Mouse (Mus musculus) right cerebral cortex, postnatal 14 days (tissue): ENCODE data around the gene BC005537.
"Not testable (repeated sequence)": the region's sequence is repeated elsewhere in the genome, so short reads cannot be mapped to it uniquely, and the experiment has no call there.

Experiments used
- DNase-seq: peaks from one replicate; pipeline ENCODE4 v3.0.0; 2022

The BC005537 gene

DNA sequence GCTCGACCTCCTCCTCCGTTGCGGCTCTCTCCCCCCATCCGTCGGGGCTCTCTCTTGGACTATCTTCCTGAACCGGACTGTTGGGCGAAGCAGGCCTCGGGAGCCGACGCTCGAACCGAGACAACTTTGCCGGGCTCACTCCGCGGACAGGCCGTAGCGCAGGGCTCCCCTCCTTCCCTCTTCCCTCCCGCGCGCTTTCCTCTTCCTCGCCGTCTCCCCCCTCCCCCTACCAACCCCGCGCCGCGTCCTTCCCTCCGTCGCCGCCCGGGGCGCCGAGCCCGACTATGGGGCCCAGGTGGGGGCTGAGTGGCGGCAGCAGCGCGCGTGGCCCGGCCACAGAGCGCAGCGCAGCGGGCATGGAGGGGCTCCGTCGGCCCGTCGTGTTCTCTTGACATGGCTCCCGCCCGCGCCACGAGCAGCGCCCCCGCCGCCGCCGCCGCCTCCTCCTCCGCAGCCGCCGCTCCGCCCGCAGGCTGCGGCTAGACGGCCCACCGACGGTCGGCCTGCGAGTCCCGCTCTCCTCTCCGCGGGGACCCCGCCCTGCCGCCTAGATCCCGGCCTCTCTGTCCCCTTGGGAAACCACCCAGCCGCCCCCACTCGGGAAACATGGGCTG lies at the start of gene BC005537:
BC005537 (plus strand) TSS at position 350 of the 614 bp plus-strand sequence.
- DNase-seq = peak; percentile 63

DNA sequence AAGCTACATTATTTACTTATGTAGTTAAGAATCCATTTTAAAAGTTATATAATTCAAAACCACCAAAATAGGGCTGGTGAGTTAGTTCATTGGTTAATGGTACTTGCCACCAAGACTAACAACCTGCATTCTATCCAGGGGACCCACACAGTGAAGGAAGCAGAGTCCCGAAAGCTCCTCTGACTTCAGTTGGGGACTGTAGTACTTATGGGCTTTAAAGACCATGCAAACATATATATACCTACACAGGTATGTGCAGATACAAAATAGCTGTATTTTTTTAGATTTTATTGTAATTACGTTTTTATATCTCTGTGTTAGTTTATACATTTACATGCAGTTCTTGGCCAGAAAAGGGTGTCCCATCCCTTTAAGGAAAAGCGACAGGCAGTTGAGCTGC lies 44.7 kb upstream of the BC005537 start:
- DNase-seq = no peak

DNA sequence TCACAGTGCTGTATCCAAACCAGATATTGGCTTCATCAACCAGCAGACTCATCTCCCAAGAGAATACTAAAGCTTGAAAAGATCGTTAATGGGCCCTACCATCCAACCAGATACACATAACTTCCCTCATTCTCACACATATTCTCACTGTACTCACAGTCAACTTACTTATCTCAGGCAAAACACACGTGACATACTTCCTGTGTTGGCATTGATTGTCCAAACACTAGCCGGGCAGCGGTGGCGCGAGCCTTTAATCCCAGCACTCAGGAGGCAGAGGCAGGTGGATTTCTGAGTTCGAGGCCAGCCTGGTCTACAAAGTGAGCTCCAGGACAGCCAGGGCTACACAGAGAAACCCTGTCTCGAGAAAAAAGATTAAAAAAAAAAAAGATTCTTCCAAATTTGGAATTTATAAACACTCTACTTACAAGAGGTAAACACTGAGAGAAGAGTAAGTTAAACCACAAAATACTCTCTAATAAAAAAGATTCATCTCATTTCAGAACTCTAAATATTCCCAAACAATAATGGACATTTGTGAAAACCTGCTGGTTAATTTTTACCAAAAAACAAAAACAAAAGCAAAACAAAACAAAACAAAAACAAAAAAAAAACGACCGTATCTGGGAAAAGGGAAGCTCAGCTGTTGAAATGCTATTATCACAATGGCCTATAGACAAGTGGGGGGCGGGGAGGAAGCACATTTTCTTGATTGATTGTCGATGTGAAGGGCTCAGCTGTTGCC lies 43.5 kb upstream of the BC005537 start:
- DNase-seq = no peak

DNA sequence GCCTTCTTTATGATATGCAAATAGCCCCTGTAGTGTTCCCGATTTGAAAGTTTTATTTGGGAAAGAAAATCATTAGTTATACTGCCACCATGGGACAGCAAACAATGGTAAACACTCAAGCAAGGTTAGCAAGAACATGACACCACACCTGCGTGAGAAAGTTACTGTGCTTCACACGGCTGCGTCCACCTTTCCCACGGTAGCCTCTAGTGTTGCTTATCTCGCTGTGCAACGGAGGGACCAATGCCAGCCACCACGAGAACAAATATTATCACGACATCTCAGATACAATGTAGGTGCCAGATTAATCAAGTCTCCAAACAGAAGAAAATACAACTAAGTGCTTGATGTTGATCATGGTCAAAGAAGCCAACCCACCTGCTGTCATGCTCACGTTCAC lies 42.0 kb upstream of the BC005537 start:
- no peak for DNase-seq

DNA sequence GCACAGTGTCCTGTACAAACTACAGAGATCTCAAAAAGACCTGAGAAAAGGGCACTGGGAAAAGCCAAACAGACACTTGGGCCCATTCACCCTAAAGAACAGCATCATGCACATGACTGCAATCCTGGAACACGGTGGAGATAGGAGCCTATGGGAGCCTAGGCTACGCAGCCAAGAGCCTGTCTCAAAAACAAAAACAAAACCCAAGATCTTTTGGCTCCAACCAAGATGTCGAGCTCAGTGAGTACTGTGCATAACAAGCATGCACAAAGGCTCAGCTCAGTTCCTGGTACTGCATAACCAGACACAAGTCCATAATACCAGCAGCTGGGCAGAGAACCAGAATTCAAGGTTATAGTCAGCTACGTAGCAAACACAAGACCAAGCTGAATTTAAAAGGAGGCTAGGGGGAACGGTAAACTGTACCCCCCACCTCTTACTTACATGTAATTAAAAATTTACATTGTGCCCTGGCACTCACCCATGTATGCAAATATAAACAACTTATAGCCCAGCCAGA lies 41.0 kb upstream of the BC005537 start:
- DNase-seq = no peak

DNA sequence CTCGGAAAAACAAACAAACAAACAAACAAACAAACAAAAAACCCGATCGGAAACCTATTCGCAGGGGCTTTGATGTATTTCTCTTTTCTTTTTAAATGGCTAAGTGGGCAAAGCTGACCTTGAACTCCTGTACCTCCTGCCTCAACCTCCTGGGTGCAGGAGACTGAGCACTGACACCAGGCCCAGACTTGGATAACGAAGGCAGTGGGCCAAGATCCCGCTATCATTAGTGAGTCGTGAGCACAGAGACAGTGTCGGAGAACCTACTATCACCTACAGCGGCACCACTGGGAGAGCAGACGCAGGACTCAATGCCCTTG lies 40.4 kb upstream of the BC005537 start:
- no peak for DNase-seq

DNA sequence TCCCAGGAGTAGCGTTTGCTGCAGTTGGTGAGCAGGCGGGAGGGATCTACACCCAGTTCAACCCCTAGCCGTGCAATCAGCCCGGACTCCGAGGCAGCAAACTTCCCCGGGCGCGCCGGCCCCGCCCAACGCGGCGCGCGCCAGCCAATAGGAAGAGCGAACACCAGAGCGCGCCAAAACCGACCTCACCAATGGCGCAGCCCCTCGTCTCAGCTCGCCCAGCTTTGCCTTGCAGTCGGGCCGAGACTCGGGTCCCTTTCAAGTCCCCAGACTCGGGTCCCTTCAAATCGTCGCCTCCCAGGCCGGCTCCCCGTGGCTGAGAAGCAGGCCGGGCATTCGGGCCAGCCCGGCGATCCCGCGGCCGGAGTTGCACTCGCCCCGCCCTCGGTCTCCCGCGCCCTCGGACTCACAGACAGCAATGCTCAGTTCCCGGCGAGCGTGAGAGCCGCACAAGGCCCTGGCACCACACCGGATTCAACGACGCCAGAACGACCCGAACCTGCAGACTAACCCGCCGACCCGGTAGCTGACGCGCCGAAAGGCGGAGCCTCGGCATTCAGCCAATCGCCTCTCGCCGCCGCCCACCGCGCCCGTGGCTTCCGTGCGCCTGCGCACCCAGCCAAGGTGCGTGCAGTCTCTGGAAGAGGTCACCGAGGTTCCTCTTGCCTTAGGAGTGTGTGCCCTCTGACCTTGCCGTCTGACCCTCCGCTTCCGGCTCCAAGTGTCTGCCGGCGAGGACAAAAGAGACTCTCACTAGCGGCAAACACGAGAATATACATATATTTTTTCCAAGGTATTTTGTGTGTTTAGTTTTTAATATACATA lies 39.8 kb upstream of the BC005537 start, which contains the start of gene Gmnn:
Gmnn (minus strand) TSS at position 521 of the 825 bp plus-strand sequence.
- peak; percentile 83 for DNase-seq

DNA sequence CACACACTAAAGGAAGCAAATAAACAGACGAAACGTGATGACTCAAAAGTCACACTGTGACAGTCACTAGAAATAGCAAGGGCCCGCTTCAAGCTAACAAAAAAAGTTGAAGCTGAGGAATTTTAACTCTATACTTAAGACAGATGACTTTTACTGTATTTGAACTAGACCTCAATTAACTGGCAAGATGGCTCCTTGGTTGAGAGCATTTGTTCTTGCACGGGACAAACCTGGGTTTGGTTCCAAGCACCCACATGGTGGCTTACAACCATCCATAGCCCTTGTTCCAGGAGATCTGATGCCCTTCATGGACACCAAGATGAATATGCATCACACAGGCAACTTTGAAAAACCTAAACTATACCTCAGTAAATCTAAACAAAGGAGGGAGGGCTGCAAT lies 39.2 kb upstream of the BC005537 start:
- DNase-seq = no peak

DNA sequence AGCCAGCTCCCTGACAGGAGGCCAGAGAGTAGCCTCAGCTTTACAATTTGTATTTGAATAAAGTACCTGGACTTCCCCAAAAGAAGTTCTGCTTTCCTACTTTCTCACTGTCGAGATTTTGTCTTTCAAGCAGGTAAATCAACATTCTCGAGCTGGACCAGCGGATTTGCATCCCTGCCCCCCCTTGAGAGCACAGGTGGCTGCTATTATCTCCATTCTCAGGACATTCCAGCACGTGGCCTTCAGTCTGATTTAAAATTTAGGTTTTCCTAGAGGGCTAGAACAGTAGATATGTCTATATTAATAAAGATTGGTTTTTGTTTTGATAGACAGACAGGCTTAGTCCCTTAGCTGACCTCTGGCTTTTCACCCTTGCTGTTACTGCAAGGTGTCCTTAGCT lies 33.6 kb upstream of the BC005537 start:
- DNase-seq = not testable (repeated sequence)

DNA sequence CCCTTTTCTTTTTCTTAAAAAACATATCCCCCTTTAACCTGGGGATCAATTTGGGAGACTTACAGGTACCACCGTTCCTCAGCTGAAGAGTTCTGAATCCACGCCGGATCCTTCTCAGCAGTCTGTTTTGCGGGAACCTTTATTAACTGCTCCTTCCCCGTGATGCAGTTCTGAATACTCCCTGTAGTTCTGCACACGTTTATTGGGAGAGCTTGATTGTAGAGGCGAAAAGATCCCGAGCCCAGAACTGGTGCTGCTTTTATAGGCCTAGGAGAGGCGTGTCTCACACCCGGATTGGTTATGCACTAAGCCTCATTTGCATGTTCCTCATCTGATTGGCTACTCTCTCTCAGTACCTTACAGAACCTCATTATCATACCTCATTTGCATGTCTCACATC lies 30.0 kb upstream of the BC005537 start:
- not testable (repeated sequence) for DNase-seq

DNA sequence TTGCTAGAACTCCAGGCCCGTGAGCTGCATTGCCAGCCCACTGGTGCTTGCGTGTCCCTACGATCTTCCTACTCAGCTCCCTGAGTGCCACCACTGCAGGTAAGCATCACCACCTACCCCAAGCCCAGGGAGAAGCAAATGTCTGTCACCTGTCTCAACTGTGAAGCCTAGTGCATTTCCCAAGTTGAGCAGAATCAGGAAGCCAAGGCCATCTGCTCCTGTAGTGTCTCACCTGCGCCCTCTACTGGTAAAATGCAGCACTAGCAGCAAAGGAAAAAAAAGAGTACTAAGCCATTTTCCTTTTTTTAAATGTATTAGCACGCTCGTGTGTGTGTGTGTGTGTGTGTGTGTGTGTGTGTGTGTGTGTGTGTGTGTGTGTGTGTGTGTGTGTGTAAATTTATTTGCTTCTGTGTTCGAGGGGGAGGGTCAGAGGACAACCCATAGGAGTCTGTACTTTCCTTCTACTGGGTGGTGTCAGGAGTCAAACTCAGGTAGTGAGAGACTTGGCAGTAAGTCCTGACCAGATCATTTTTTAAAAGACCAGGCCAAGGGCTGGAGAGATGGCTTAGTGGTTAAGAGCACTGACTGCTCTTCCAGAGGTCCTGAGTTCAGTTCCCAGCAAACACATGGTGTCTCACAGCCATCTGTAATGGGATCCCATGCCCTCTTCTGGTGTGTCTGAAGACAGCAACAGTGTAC lies 25.2 kb upstream of the BC005537 start:
- peak; percentile 38 for DNase-seq

DNA sequence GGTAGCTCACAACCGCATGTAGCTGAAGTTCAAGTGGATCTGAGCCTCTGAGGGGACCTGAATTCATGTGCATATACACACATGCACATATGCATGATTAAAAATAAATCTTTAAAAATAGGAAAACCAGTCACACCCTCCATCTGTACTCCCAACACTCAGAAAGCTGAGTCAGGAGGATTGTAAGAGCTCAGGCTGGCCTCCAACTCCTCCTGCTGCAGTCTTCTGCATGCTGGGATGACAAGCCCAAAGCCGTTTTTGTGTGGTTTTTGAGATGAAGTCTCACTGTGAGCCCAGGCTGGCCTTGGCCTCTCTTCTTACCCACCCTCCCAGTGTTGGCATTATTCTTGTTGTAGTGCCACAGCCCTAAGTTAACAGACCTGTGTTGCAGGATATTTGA lies 23.4 kb upstream of the BC005537 start:
- DNase-seq = no peak

DNA sequence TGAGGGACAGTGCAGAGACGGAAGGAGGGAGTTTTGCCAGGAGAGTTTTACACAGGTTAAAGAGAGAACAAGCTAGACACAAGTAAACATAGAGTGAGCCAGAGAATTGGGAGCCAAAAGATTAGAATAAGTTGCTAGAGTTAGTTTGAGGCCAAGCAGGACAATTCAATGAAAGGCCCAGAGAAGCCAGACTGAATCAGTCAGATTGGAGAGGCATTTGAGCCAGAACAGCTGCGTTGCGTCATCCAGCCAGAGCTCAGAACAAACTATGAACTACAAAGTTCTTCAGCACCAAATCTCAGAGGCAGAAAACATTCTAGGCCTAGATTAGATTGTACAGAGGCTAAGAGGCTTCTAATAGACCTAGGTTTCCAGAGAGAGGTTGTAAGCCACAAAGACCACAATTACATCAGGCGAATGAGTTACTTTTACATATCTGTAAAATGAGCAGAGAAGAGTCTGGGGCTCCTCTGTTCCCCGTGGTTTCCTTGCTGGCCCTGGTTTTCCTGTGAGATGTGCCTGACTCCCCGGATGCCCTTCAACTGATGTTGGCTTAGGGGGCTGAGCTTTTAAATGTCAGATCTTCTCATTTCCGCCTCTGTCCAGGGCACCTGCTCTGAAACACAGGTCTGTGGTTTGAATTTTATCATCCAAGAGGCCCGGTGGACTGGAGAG lies 22.6 kb upstream of the BC005537 start:
- no peak for DNase-seq

DNA sequence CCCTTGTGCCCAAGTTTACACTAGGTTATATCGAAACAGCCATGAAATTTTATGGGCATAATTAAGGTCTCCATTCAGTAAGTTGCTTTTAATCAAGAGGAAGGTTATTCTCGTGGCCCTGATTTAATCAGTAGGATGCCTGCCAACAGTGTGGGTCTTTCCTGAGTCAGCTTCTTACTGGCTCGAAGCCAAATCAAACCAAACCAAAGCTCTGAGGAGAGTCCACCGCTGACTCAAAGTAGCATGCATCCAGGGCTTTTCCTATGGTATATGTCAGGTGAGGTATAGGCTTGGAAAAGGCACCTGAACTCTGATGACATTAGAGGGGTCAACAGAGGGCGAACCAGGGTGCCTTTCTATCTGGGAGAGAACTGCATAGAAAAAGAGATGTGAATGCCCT lies 19.5 kb upstream of the BC005537 start:
- no peak for DNase-seq

DNA sequence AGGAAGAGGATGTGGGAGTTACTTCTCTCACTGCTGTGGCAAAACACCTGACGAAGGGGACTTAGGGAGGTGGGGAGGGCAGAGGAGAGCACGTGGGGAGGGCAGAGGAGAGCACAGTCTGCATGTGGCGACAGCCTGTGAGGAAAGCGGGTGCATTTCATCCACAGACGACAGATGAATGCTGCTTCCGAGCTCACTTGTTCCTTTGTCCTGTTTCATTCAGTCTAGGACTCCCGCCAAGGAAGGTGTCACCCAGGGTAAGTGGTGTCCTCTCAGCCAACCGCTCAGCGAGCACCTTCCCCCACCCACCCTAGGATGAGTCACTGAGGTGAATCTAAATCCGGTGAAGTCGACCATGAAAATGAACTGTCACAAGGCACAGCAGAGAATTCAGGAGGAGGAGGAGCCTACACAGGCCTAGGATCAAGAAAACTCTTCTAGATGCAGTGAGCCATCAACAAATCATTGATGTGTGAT lies 15.4 kb upstream of the BC005537 start:
- DNase-seq = no peak

DNA sequence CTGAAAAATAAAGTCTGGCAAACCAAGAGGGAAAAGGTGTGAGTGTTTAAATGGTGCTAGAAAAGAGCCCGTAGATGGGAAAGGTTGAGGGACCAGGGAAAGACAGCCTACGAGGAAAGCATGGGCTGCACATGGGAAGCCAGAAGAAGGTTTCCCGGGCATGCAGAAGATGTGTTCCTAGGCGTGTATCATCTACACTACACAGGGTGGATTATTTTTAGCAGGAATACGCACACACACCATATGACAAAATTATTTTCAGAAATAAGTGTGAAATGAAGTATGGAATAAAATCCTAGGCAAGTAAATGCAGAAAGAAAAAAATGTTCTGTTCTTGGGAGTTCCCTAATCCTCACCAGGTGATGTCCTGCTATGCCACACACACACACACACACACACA lies 14.0 kb upstream of the BC005537 start:
- DNase-seq = no peak

DNA sequence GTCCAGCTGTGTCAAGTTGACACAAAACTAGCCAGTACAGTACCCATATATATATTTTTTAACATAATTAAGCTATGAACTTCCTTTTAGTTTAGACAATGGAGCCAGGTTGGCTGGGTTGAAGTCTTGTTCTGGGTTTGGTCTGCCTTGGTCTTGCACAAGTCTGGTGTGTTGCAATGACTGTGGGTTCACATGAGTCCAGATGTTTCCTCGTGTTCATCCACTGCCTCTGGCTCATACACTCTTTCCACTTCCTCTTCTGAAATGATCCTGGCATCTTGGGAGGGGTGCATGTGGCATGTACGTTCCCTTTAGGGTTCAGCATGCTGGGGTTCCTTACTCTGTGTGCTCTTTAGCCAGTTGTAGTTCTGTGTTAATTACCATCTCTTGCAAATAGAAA lies 10.1 kb upstream of the BC005537 start:
- no peak for DNase-seq

DNA sequence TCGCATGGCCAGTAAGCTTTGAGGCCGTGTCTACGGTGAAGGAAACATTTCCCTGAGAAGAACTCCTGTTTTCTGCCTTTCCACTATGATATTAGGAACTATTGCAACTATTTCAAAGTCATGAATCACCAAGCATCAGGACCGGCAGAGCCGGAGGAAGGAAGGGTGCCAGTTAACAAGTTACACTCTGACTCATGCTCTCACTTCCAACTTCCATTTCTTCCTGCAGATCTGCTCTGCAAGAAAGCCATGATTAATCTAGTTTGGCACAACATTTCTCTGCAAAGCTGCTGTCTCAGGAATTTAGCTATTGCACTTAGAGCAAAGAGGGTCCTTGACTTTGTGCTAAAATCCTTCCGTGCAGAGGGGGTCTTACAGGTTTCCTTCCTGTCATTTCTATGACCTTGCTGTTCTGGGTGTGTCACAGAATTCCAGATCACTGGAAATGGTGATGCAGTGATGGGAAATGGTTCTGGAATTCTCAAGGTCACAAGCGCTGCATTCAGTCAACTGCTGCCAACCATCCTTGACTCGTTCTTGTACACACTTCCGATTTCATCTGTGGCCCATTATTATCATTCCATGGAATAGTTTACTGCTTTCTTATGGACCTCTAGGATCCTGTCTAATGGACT lies 8.9 kb upstream of the BC005537 start:
- DNase-seq = no peak

DNA sequence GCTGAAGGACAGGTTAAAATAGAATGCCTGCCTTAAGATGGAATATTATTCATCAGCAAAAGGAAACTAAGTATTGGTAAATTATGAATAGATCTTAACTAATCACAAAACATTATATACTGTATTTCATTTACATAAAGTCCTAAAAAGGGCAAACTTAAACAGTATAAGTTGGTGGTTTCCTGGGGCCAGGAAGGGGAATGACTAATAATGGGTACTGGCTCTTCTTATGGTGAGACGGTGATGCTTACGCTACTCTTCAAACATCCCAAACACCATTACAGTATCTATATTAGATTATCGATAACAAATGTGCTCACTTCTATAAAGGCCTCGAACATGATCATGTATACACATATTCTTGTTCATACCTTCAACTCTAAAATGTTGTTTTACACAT lies 2.8 kb upstream of the BC005537 start:
- no peak for DNase-seq

DNA sequence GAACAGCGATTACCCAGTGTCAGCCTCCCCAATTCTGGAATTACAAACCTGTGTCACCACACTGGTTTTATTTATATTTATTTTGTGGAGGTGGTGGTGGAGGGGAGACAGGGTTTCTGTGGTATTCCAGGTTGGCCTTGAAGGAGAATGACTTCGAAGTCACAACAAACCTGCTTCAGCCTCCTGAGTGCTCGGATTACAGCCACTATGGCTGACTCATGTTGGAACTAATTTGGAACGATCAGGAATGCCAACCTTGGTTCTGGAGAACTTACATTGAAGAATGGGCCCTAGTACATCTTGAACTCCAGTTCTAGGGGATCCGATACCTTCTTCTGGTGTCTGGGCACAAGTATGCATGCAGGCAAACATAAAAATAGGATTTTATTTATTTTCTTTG lies 2.1 kb upstream of the BC005537 start:
- no peak for DNase-seq

DNA sequence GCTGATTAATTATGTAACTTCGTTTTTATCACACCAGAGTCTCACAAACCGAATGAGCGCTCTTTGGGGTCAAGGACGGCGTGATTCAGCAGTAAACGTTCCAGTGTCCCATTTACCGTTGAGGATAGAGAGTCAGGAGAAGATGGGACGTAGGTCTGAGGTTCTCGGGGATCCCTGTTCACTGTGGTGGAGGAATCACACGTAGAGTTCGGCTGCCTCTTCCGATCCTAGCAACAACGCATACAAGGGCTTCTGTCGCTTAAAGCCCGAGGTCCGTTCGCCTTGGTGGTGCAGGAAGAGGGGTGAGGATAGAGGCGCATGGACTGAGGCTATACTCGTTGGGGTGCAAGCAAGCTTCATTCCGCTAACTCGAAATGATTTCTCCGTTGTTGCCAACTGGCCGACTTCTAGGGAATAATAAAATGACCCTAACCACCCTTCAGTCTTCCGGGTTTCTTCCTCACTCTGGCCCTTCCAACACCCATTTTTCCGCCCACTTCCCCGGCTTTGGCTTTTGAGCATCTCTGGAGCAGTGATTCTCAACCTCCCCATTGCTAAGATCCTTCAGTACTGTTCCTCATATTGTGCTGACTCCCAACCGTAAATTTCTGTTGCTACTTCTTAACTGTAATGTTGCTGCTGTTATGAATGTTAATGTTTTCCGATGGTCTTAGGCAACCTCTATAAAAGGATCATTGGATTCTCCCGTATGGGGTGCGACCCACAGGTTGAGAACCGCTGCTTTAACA lies 1.4 kb upstream of the BC005537 start:
- no peak for DNase-seq
